Mouse (Mus musculus) adrenal gland, adult 18-20 months (tissue): ENCODE measurements around the gene 1700020L24Rik. TPM values are rescaled to one million over a fixed set of nuclear protein-coding genes. Genes with fewer than 3 reads are reported as not detected.

Experiments used
- DNase-seq, 2 experiments: peaks; one replicate each; pipeline ENCODE4 v3.0.0; 2021 to 2022; ENCODE audit warnings: low spot score in 2 of 2
- total RNA-seq, 2 experiments: library from RNA; stranded (reverse); gene quantifications; 1 replicate in 1 of 2; 2 replicates in 1 of 2; pipeline ENCODE4 v1.2.3; 2021

1700020L24Rik gene
- total RNA-seq, 2 experiments from 2014 or later: 0.43 to 1.5 TPM

DNA sequence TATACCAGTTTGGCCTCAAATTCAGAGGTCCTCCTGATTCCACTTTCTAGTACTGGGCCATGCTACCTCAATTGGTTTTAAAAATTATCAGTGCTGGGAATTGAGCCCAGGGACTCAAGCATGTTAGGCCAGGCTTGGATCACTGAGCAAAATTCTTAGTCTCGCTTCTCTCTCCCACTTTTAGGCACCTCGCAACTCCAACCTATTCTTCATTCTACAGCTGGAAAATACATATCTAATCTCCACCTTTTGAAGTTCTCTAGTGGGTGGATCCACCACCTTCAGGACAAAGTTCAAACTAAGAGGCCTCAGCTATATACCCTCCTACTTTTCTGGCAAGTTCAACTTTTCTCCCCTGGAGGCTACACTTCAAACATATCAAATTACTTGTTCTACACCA is 34.3 kb downstream of the 1700020L24Rik start:
- no peak for DNase-seq

- peak; percentile 97 to 98 for DNase-seq
Measured at GRCm38 (mm10) chr11:83472324-83473234, 35.1 kb downstream of the 1700020L24Rik start, which contains the start of gene Taf15. Taf15 (plus strand) TSS chr11:83473086.

DNA sequence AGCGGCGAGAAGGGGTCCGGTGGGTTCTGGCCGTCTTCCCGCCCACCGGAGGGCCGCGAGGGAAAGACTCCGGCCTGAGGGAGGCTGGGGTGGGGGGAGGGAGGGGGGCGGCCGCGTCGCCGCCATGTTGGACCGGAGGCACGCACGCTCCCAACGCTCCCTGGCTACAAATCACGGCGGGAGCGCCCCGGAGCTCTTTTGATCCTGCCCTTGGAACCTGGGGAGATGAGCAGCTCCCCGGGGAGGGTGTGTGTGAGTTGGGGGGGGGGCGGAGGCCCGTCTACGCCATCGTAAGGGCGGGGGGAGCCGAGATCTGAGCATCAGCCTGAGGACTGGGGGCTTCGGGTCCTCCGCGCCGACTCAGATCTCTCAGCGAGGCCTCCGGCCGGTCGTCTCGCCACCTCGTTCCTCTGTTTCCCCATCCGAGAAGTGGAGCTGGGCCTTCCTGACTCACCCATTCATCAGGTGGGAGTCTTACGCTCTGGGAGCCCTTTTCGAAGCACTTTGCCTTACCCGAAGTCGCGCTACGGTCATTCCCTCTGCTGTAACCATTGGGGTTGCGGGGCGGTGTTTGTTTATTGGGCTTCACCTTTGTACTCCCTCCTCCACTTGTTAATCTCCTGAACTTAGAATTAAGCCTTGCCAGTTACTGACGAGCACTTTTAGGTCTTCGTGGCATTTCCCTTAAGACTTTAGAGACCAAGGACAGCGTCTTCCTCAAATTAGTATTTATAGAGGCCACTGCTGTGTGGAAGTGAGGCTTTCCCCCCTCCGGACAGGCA is 35.9 kb downstream of the 1700020L24Rik start:
- no peak for DNase-seq

Other genes starting within 250 kb of the 1700020L24Rik start
- 1 to 10 TPM; 3.9 to 4.6 TPM for gene Slfn3, start 246.3 kb upstream of the 1700020L24Rik start, total RNA-seq
- not detected for gene Slfn14, start 151.0 kb upstream of the 1700020L24Rik start, total RNA-seq
- gene Ap2b1, start 138.7 kb upstream of the 1700020L24Rik start, total RNA-seq: 100 to 1,000 TPM in 1 of 2 experiments, 10 to 100 TPM in 1; 91.9 to 108 TPM
- 10 to 100 TPM; 14.9 to 16.9 TPM for gene Pex12, start 135.1 kb upstream of the 1700020L24Rik start, total RNA-seq
- 10 to 100 TPM; 11.4 to 12.4 TPM for gene Rasl10b, start 28.5 kb upstream of the 1700020L24Rik start, total RNA-seq
- gene Gas2l2, start 8.2 kb upstream of the 1700020L24Rik start, total RNA-seq: not detected
- 10 to 100 TPM; 10.7 to 11.5 TPM for gene Mmp28, start 25.4 kb downstream of the 1700020L24Rik start, total RNA-seq
- gene Taf15, start 35.4 kb downstream of the 1700020L24Rik start, total RNA-seq: 10 to 100 TPM; 58.8 to 72.0 TPM
- gene Heatr9, start 84.5 kb downstream of the 1700020L24Rik start, total RNA-seq: under 1 TPM in 1 of 2 experiments, not detected in 1; 0.16 TPM
- 10 to 100 TPM in 1 of 2 experiments, 1 to 10 TPM in 1; 2.4 to 11.5 TPM for gene Ccl5, start 92.8 kb downstream of the 1700020L24Rik start, total RNA-seq
- 10 to 100 TPM in 1 of 2 experiments, 1 to 10 TPM in 1; 7.9 to 17.1 TPM for gene Ccl9, start 141.0 kb downstream of the 1700020L24Rik start, total RNA-seq
- 10 to 100 TPM; 16.6 to 36.3 TPM for gene Ccl6, start 155.4 kb downstream of the 1700020L24Rik start, total RNA-seq
- gene Rpl9-ps1, start 207.9 kb downstream of the 1700020L24Rik start, total RNA-seq: not detected
- under 1 TPM in 1 of 2 experiments, not detected in 1; 0.56 TPM for gene Ccl3, start 211.7 kb downstream of the 1700020L24Rik start, total RNA-seq
- not detected for gene Ccl4, start 224.9 kb downstream of the 1700020L24Rik start, total RNA-seq